Mouse (Mus musculus) CH12.LX (cell line): Measurements from ENCODE around the gene Gls2. TPM values are rescaled to one million over a fixed set of nuclear protein-coding genes. Genes with fewer than 3 reads are reported as not detected.

Experiments used
- DNase-seq: peaks from one replicate; pipeline ENCODE4 v3.0.0-alpha.2; 2013; ENCODE audit errors: extremely low read depth
- H3K27ac ChIP-seq: 2 replicates; pipeline ENCODE4 v1.5.1; 2012; ENCODE audit warnings: low read depth, mild to moderate bottlenecking, control low read depth, moderate library complexity; ENCODE audit not compliant: insufficient read depth
- H3K27me3 ChIP-seq: replicated peaks from 2 replicates; pipeline ENCODE3; 2012; ENCODE audit warnings: inconsistent platforms
- H3K36me3 ChIP-seq, 2 experiments: replicated peaks in 1 of 2; 2 replicates each; pipeline versions ENCODE3 to v1.6.1; 2012; ENCODE audit warnings: inconsistent platforms in 1 of 2, low read length in 1 of 2, mild to moderate bottlenecking in 1 of 2, mixed read lengths in 1 of 2, moderate library complexity in 1 of 2; ENCODE audit not compliant: control insufficient read depth in 1 of 2, insufficient read depth in 1 of 2
- H3K4me1 ChIP-seq, 2 experiments: 2 replicates each; pipeline ENCODE4 v1.6.1; 2012; ENCODE audit warnings: inconsistent platforms in 1 of 2, moderate library complexity in 1 of 2; ENCODE audit not compliant: insufficient read depth in 2 of 2, control insufficient read depth in 1 of 2
- H3K4me2 ChIP-seq: 2 replicates; pipeline ENCODE4 v1.6.1; 2012; ENCODE audit warnings: low read depth, mild to moderate bottlenecking, control low read depth; ENCODE audit not compliant: poor library complexity, insufficient read depth, severe bottlenecking
- H3K4me3 ChIP-seq, 3 experiments: fragments of 150-350 bp in 1 of 3; sonication (generic) in 1 of 3; replicated peaks in 1 of 3; 2 replicates each; pipeline versions ENCODE3 to v1.5.1; 2011 to 2012; ENCODE audit warnings: low read depth in 2 of 3, low read length in 2 of 3, mild to moderate bottlenecking in 2 of 3, moderate library complexity in 2 of 3, control low read depth in 1 of 3, improper control_type of control experiment in 1 of 3, inconsistent platforms in 1 of 3, mixed read lengths in 1 of 3; ENCODE audit not compliant: poor library complexity in 1 of 3
- H3K79me2 ChIP-seq: replicated peaks from 2 replicates; pipeline ENCODE4 v1.6.1; 2012; ENCODE audit warnings: mild to moderate bottlenecking, moderate library complexity; ENCODE audit not compliant: control insufficient read depth, poor library complexity, insufficient read depth, severe bottlenecking; ENCODE audit errors: extremely low read depth
- H3K9ac ChIP-seq: 2 replicates; pipeline ENCODE4 v1.6.1; 2012; ENCODE audit warnings: low read depth, mild to moderate bottlenecking, control low read depth, moderate library complexity; ENCODE audit not compliant: insufficient read depth
- H3K9me3 ChIP-seq: replicated peaks from 2 replicates; pipeline ENCODE3; 2012; ENCODE audit warnings: low read length, inconsistent platforms, mixed read lengths
- BHLHE40 ChIP-seq: IDR thresholded peaks from 2 replicates; pipeline ENCODE4 v1.6.1; 2011; ENCODE audit warnings: mild to moderate bottlenecking, low read depth, low read length, improper control_type of control experiment
- CHD1 ChIP-seq: IDR thresholded peaks from 2 replicates; pipeline ENCODE4 v1.6.1; 2012; ENCODE audit warnings: low read depth, low read length, improper control_type of control experiment, inconsistent platforms
- CHD2 ChIP-seq: IDR thresholded peaks from 2 replicates; pipeline ENCODE4 v1.6.1; 2011; ENCODE audit warnings: low read length, improper control_type of control experiment
- CTCF ChIP-seq, 2 experiments: IDR thresholded peaks in 1 of 2; conservative IDR thresholded peaks in 1 of 2; 2 replicates each; pipeline ENCODE4 v1.5.1; 2011 to 2012; ENCODE audit warnings: low read depth in 2 of 2, low read length in 2 of 2, improper control_type of control experiment in 1 of 2, inconsistent platforms in 1 of 2, mild to moderate bottlenecking in 1 of 2, moderate library complexity in 1 of 2
- ELF1 ChIP-seq: IDR thresholded peaks from 2 replicates; pipeline ENCODE4 v1.6.1; 2014; ENCODE audit warnings: low read depth, mild to moderate bottlenecking, inconsistent platforms, low read length, improper control_type of control experiment
- EP300 ChIP-seq: IDR thresholded peaks from 2 replicates; pipeline ENCODE4 v1.6.1; 2011; ENCODE audit warnings: low read length, improper control_type of control experiment
- ETS1 ChIP-seq: conservative IDR thresholded peaks from 2 replicates; pipeline ENCODE4 v1.6.1; 2012; ENCODE audit warnings: low read depth, mild to moderate bottlenecking, inconsistent platforms, low read length, improper control_type of control experiment, moderate library complexity
- GABPA ChIP-seq: IDR thresholded peaks from 2 replicates; pipeline ENCODE4 v1.6.1; 2012; ENCODE audit warnings: low read depth, low read length, improper control_type of control experiment, inconsistent platforms; ENCODE audit not compliant: insufficient replicate concordance
- HCFC1 ChIP-seq: IDR thresholded peaks from 2 replicates; pipeline ENCODE4 v1.6.1; 2012; ENCODE audit warnings: low read depth, mild to moderate bottlenecking, inconsistent platforms, low read length, improper control_type of control experiment
- IRF4 ChIP-seq: IDR thresholded peaks from 2 replicates; pipeline ENCODE4 v1.6.1; 2014; ENCODE audit warnings: low read depth, mild to moderate bottlenecking, inconsistent platforms, low read length, improper control_type of control experiment
- KAT2A ChIP-seq: IDR thresholded peaks from 2 replicates; pipeline ENCODE4 v1.6.1; 2012; ENCODE audit warnings: low read length, improper control_type of control experiment, inconsistent platforms; ENCODE audit not compliant: insufficient replicate concordance
- MAFK ChIP-seq: IDR thresholded peaks from 2 replicates; pipeline ENCODE4 v1.6.1; 2011; ENCODE audit warnings: low read length, improper control_type of control experiment; ENCODE audit not compliant: insufficient replicate concordance
- MAZ ChIP-seq: IDR thresholded peaks from 2 replicates; pipeline ENCODE4 v1.6.1; 2012; ENCODE audit warnings: low read depth, mild to moderate bottlenecking, inconsistent platforms, low read length, improper control_type of control experiment, moderate library complexity
- MYC ChIP-seq: IDR thresholded peaks from 2 replicates; pipeline ENCODE4 v1.6.1; 2011; ENCODE audit warnings: low read depth, mild to moderate bottlenecking, improper control_type of control experiment, low read length
- NELFE ChIP-seq: IDR thresholded peaks from 2 replicates; pipeline ENCODE4 v1.6.1; 2011; ENCODE audit warnings: low read depth, low read length, improper control_type of control experiment
- PAX5 ChIP-seq: IDR thresholded peaks from 2 replicates; pipeline ENCODE4 v1.6.1; 2012; ENCODE audit warnings: low read length, inconsistent platforms, mixed read lengths
- POLR2A ChIP-seq: IDR thresholded peaks from 2 replicates; pipeline ENCODE4 v1.6.1; 2011; ENCODE audit warnings: low read depth, mild to moderate bottlenecking, improper control_type of control experiment, low read length
- RAD21 ChIP-seq: IDR thresholded peaks from 2 replicates; pipeline ENCODE4 v1.6.1; 2011; ENCODE audit warnings: low read depth, mild to moderate bottlenecking, low read length, improper control_type of control experiment, moderate library complexity
- SIN3A ChIP-seq: IDR thresholded peaks from 2 replicates; pipeline ENCODE4 v1.6.1; 2012; ENCODE audit warnings: low read length, improper control_type of control experiment, inconsistent platforms
- SMC3 ChIP-seq: IDR thresholded peaks from 2 replicates; pipeline ENCODE4 v1.6.1; 2011; ENCODE audit warnings: low read depth, low read length, improper control_type of control experiment
- TBP ChIP-seq: conservative IDR thresholded peaks from 2 replicates; pipeline ENCODE4 v1.6.1; 2011; ENCODE audit warnings: low read depth, low read length, improper control_type of control experiment
- TCF12 ChIP-seq: IDR thresholded peaks from 2 replicates; pipeline ENCODE4 v1.6.1; 2014; ENCODE audit warnings: low read depth, mild to moderate bottlenecking, inconsistent platforms, low read length, improper control_type of control experiment
- USF2 ChIP-seq: conservative IDR thresholded peaks from 2 replicates; pipeline ENCODE4 v1.6.1; 2011; ENCODE audit warnings: low read depth, low read length, improper control_type of control experiment
- ZC3H11A ChIP-seq: IDR thresholded peaks from 2 replicates; pipeline ENCODE4 v1.6.1; 2012; ENCODE audit warnings: low read depth, mild to moderate bottlenecking, inconsistent platforms, low read length, improper control_type of control experiment
- ZKSCAN1 ChIP-seq: IDR thresholded peaks from 2 replicates; pipeline ENCODE4 v1.6.1; 2012; ENCODE audit warnings: low read depth, inconsistent platforms, low read length, improper control_type of control experiment, borderline replicate concordance
- dilution Hi-C: fragments of 300-500 bp; cut with MboI; formaldehyde crosslinking; loops from 2 replicates; pipeline ENCODE4 v1.14.3; 2020; ENCODE audit warnings: low sequenced_read_pairs; ENCODE audit not compliant: extremely low pct_unique_long_range_greater_than_20kb, extremely low pct_ligation_motif_present
- in situ Hi-C: fragments of 300-500 bp; cut with MboI; formaldehyde crosslinking; loops from 3 replicates; pipeline ENCODE4 v1.14.3; 2019; ENCODE audit warnings: low sequenced_read_pairs, low pct_ligation_motif_present, low pct_unique_long_range_greater_than_20kb, mixed read lengths
- polyA plus RNA-seq: library from polyadenylated mRNA; unstranded; fragments of >175 nt; gene quantifications from 2 replicates; pipeline ENCODE4 v1.2.1, GENCODE M21; 2012; ENCODE audit warnings: low read depth; ENCODE audit not compliant: insufficient read length
- total RNA-seq, 2 experiments: library from RNA; depleted of rRNA; stranded (reverse); fragments of 300-350 nt in 1 of 2; fragments of >200 nt in 1 of 2; gene quantifications; 2 replicates each; pipeline ENCODE4 v1.2.3; 2012 to 2014

Gene Gls2
- total and polyA plus RNA-seq, 3 experiments: 0.86 to 2.2 (median 1.9) TPM

- H3K27ac ChIP-seq: peak overlapping the region; percentile 91
- H3K27me3 ChIP-seq: no peaks in the 10 kb centered on the region
- H3K36me3 ChIP-seq: peaks cover 3 to 25% of the 10 kb centered on the region in 2 experiments
- dilution Hi-C loops: no loop called here
- H3K9ac ChIP-seq: peak overlapping the region; percentile 100
- peak overlapping the region; percentile 87 for H3K4me2 ChIP-seq
- in situ Hi-C loops: no loop called here
- peaks cover 2 to 28% of the 10 kb centered on the region in 2 experiments; a peak in 2 of 4 replicates for H3K4me1 ChIP-seq
- H3K79me2 ChIP-seq: peaks cover 17% of the 10 kb centered on the region
- DNase-seq: peak; percentile 83
- H3K4me3 ChIP-seq: peak overlapping the region; percentile 72 to 99 (median 93)
- TF ChIP-seq SIN3A (peak; percentile 26; the same call in 1 of the 2 replicates), MYC (peak; percentile 21; the same call in 1 of the 2 replicates), CHD1 (0 out of 2 replicates have a peak, but pooled peaks have one; percentile 4), IRF4 (no peak), ETS1 (no peak), USF2 (no peak), POLR2A (no peak), BHLHE40 (no peak), TBP (peak; percentile 55; the same call in 1 of the 2 replicates), KAT2A (no peak), HCFC1 (no peak), ZC3H11A (no peak), CTCF (conservative IDR thresholded peaks at IDR 0.05 in 1 of 2, IDR thresholded peaks at IDR 0.05 in 1 of 2; ENCODE audit: low read depth in 2 of 2, low read length in 2 of 2) (peak; percentile 54 to 77), EP300 (no peak), RAD21 (peak; percentile 62), ELF1 (no peak), SMC3 (peak; percentile 64)
- TF ChIP-seq, all 38 proteins: peak for 7
- H3K9me3 ChIP-seq: no peaks in the 10 kb centered on the region
Observed at GRCm38 (mm10) chr10:128232420-128232985, 38.2 kb downstream of the Gls2 start.

GRCm38 (mm10) chr10:128236321-128236720 lies 42.1 kb downstream of the Gls2 start:
- Histone ChIP-seq H3K4me1 (peaks cover 2 to 21% of the 10 kb centered on the region in 2 experiments; a peak in 2 of 4 replicates), H3K9me3 (no peaks in the 10 kb centered on the region), H3K9ac (no peak overlapping the region), H3K4me3 (no peak overlapping the region), H3K27me3 (no peaks in the 10 kb centered on the region), H3K27ac (no peak overlapping the region), H3K36me3 (peaks cover 18 to 59% of the 10 kb centered on the region in 2 experiments), H3K79me2 (peaks cover 17% of the 10 kb centered on the region), H3K4me2 (no peak overlapping the region)
- DNase-seq: no peak
- no peak for TF ChIP-seq MYC
- TF ChIP-seq CHD2: no peak
- no peak for TF ChIP-seq GABPA
- TF ChIP-seq KAT2A: no peak
- no peak for TF ChIP-seq NELFE
- no peak for TF ChIP-seq HCFC1
- TF ChIP-seq TCF12: no peak
- TF ChIP-seq ZKSCAN1: no peak
- TF ChIP-seq ETS1: no peak
- TF ChIP-seq CHD1: no peak
- no peak for TF ChIP-seq MAZ
- TF ChIP-seq MAFK: no peak
- TF ChIP-seq PAX5: no peak
- TF ChIP-seq ZC3H11A: no peak
- no peak for TF ChIP-seq USF2
- TF ChIP-seq CTCF (conservative IDR thresholded peaks at IDR 0.05 in 1 of 2, IDR thresholded peaks at IDR 0.05 in 1 of 2; ENCODE audit: low read depth in 2 of 2, low read length in 2 of 2): no peak
- no peak for TF ChIP-seq EP300
- in situ Hi-C loops (no loop called here), dilution Hi-C loops (no loop called here)
